Mouse (Mus musculus) right cerebral cortex, adult 18-20 months (tissue): ENCODE measurements at regions not wholly inside any gene's neighbourhood (a gene's known extent, or its start where the extent isn't known, plus 50 kb on each side); places are given as distances from the start of the nearest gene placed in this dataset.
A peak's percentile ranks its signal among the peaks of the same experiment; 100 is the strongest.

ENCODE experiments used
- DNase-seq: peaks from one replicate; pipeline ENCODE4 v3.0.0; 2022; ENCODE audit warnings: mixed read lengths

GRCm38 (mm10) chr9:115361191-115361590, 51.0 kb upstream of the Stt3b start:
- no peak for DNase-seq

- DNase-seq, result no peak
Measured at GRCm38 (mm10) chr9:115361881-115362280, 51.7 kb upstream of the Stt3b start.

GRCm38 (mm10) chr9:115362486-115362885, 52.3 kb upstream of the Stt3b start:
- DNase-seq, result no peak

- no peak for DNase-seq
Measured at GRCm38 (mm10) chr9:115364919-115365861, 55.0 kb upstream of the Stt3b start.

GRCm38 (mm10) chr9:115367808-115368207, 57.6 kb upstream of the Stt3b start:
- no peak for DNase-seq

GRCm38 (mm10) chr9:115380276-115380675, 70.1 kb upstream of the Stt3b start:
- no peak for DNase-seq

- no peak for DNase-seq
Measured at GRCm38 (mm10) chr9:115382824-115383475, 72.7 kb upstream of the Stt3b start.

GRCm38 (mm10) chr9:115383935-115384334, 73.7 kb upstream of the Stt3b start:
- DNase-seq, result no peak

GRCm38 (mm10) chr9:115384345-115384744, 74.1 kb upstream of the Stt3b start:
- DNase-seq, result no peak

- DNase-seq, result no peak
Measured at GRCm38 (mm10) chr9:115387471-115388360, 77.5 kb upstream of the Stt3b start.

- DNase-seq, result no peak
Measured at GRCm38 (mm10) chr9:115388361-115388759, 78.1 kb upstream of the Stt3b start.

GRCm38 (mm10) chr9:115389082-115389481, 78.9 kb upstream of the Stt3b start:
- no peak for DNase-seq

GRCm38 (mm10) chr9:115390880-115391281, 80.7 kb upstream of the Stt3b start:
- peak; percentile 15 for DNase-seq

- DNase-seq, result no peak
Measured at GRCm38 (mm10) chr9:115395511-115395910, 85.3 kb upstream of the Stt3b start.

GRCm38 (mm10) chr9:115400461-115400860, 90.2 kb upstream of the Stt3b start:
- DNase-seq, result no peak

- DNase-seq, result no peak
Measured at GRCm38 (mm10) chr9:115401405-115402151, 91.4 kb upstream of the Stt3b start.

- DNase-seq, result no peak
Measured at GRCm38 (mm10) chr9:115402661-115403060, 92.4 kb upstream of the Stt3b start.

- no peak for DNase-seq
Measured at GRCm38 (mm10) chr9:115403354-115403968, 93.2 kb upstream of the Stt3b start.

GRCm38 (mm10) chr9:115407901-115408470, 97.8 kb upstream of the Stt3b start:
- DNase-seq, result no peak

GRCm38 (mm10) chr9:115408886-115409285, 98.7 kb upstream of the Stt3b start:
- DNase-seq, result no peak

GRCm38 (mm10) chr9:115414190-115414589, 104.0 kb upstream of the Stt3b start:
- no peak for DNase-seq
